Mouse (Mus musculus) ES-E14 (cell line): Measurements from ENCODE around the gene Igf2bp3.

Source experiments
- HCFC1 ChIP-seq: IDR thresholded peaks from 2 replicates; pipeline ENCODE4 v1.6.1; 2012; ENCODE audit warnings: low read length, inconsistent platforms, borderline replicate concordance; ENCODE audit not compliant: insufficient read depth
- MAFK ChIP-seq: IDR thresholded peaks from 2 replicates; pipeline ENCODE4 v1.6.1; 2014; ENCODE audit warnings: mild to moderate bottlenecking, low read depth, low read length, inconsistent platforms; ENCODE audit not compliant: insufficient read depth
- ZC3H11A ChIP-seq: IDR thresholded peaks from 2 replicates; pipeline ENCODE4 v1.6.1; 2012; ENCODE audit warnings: low read depth, mild to moderate bottlenecking, inconsistent platforms, low read length, borderline replicate concordance
- ZNF384 ChIP-seq: IDR thresholded peaks from 2 replicates; pipeline ENCODE4 v1.6.1; 2012; ENCODE audit warnings: low read depth, low read length, inconsistent platforms

- TF ChIP-seq ZNF384, result no peak
- TF ChIP-seq HCFC1, result no peak
- TF ChIP-seq ZC3H11A, result no peak
- TF ChIP-seq MAFK, result no peak
Measured at GRCm38 (mm10) chr6:49096933-49097461, 117.8 kb downstream of the Igf2bp3 start.
